ENCODE assay signal across 8 mouse cellular contexts in genomic region chr15:97850441-97850840, GRCm38 (mm10). TPM values are rescaled to one million over a fixed set of nuclear protein-coding genes. Genes with fewer than 3 reads are reported as not detected.
A peak's percentile ranks its signal among the peaks of the same experiment; 100 is the strongest.
DNase-seq lines count a peak whose midpoint lies in the region; ATAC-seq and TF ChIP-seq lines count a peak whose summit lies in the region.

No protein-coding gene starts in this region.

- no peaks in the 10 kb centered on the region for H3K9me3 ChIP-seq in hindbrain, embryonic 11.5 days (ENCODE audit: control insufficient read depth, low read length)
- no peaks in the 10 kb centered on the region for H3K9me3 ChIP-seq in hindbrain, embryonic 12.5 days (replicated peaks)
- H3K9me3 ChIP-seq in ES-Bruce4 (replicated peaks; ENCODE audit: control insufficient read depth, insufficient read depth, low read length, poor library complexity, severe bottlenecking): no peaks in the 10 kb centered on the region
- H3K9me3 ChIP-seq in lung, embryonic 14.5 days (ENCODE audit: low read depth, low read length): 0 out of 2 replicates have a peak, but pooled peaks cover 3% of the 10 kb centered on the region

- H3K4me3 ChIP-seq in hindbrain, embryonic 11.5 days (ENCODE audit: low read depth, low read length): no peak overlapping the region
- H3K4me3 ChIP-seq in hindbrain, embryonic 12.5 days: no peak overlapping the region
- H3K4me3 ChIP-seq in ES-Bruce4 (ENCODE audit: low read depth, low read length): no peak overlapping the region
- no peak overlapping the region for H3K4me3 ChIP-seq in lung, embryonic 14.5 days (ENCODE audit: low read depth, low read length)

- H3K4me1 ChIP-seq in hindbrain, embryonic 11.5 days (replicated peaks; ENCODE audit: control insufficient read depth, insufficient read depth, low read length): no peaks in the 10 kb centered on the region
- no peaks in the 10 kb centered on the region; the same call in 1 of the 2 replicates for H3K4me1 ChIP-seq in hindbrain, embryonic 12.5 days
- H3K4me1 ChIP-seq in ES-Bruce4 (ENCODE audit: control insufficient read depth, insufficient read depth, low read length): no peaks in the 10 kb centered on the region
- H3K4me1 ChIP-seq in lung, embryonic 14.5 days (ENCODE audit: insufficient read depth): no peaks in the 10 kb centered on the region

- H3K9ac ChIP-seq in hindbrain, embryonic 11.5 days (ENCODE audit: low read depth, low read length): no peak overlapping the region
- H3K9ac ChIP-seq in hindbrain, embryonic 12.5 days: no peak overlapping the region
- H3K9ac ChIP-seq in ES-Bruce4 (ENCODE audit: low read depth, poor library complexity, severe bottlenecking): no peak overlapping the region
- H3K9ac ChIP-seq in lung, embryonic 14.5 days: no peak overlapping the region

- no peaks in the 10 kb centered on the region for H3K27me3 ChIP-seq in hindbrain, embryonic 11.5 days (ENCODE audit: control insufficient read depth, insufficient read depth, low read length)
- H3K27me3 ChIP-seq in hindbrain, embryonic 12.5 days: no peaks in the 10 kb centered on the region
- no peaks in the 10 kb centered on the region for H3K27me3 ChIP-seq in ES-Bruce4 (ENCODE audit: control insufficient read depth, insufficient read depth, low read length, poor library complexity, severe bottlenecking)
- no peaks in the 10 kb centered on the region for H3K27me3 ChIP-seq in lung, embryonic 14.5 days (ENCODE audit: insufficient read depth, low read length)

- no peak for TF ChIP-seq POLR2A in ES-Bruce4 (IDR thresholded peaks at IDR 0.05; ENCODE audit: insufficient read depth, low read length)

- no peak overlapping the region for H3K4me2 ChIP-seq in hindbrain, embryonic 11.5 days (replicated peaks; ENCODE audit: low read depth, low read length)
- no peak overlapping the region for H3K4me2 ChIP-seq in hindbrain, embryonic 12.5 days (replicated peaks)
- H3K4me2 ChIP-seq in lung, embryonic 14.5 days: no peak overlapping the region

- 16% methylated on average over 2 of the region's 2 CpGs for WGBS in hindbrain, embryonic 11.5 days
- 18% methylated on average over 2 of the region's 2 CpGs for WGBS in hindbrain, embryonic 12.5 days
- WGBS in lung, embryonic 14.5 days: 14% methylated on average over 2 of the region's 2 CpGs

- no peak for TF ChIP-seq EP300 in ES-Bruce4 (IDR thresholded peaks at IDR 0.05; ENCODE audit: insufficient read depth, low read depth, low read length)

- no peaks in the 10 kb centered on the region for H3K36me3 ChIP-seq in hindbrain, embryonic 11.5 days (ENCODE audit: control insufficient read depth, insufficient read depth, low read length)
- no peaks in the 10 kb centered on the region for H3K36me3 ChIP-seq in hindbrain, embryonic 12.5 days
- H3K36me3 ChIP-seq in ES-Bruce4 (ENCODE audit: control insufficient read depth, insufficient read depth, low read length, poor library complexity, severe bottlenecking): no peaks in the 10 kb centered on the region
- H3K36me3 ChIP-seq in lung, embryonic 14.5 days (ENCODE audit: insufficient read depth): no peaks in the 10 kb centered on the region

- H3K27ac ChIP-seq in hindbrain, embryonic 11.5 days (ENCODE audit: low read depth, low read length): no peak overlapping the region
- no peak overlapping the region for H3K27ac ChIP-seq in hindbrain, embryonic 12.5 days
- no peak overlapping the region for H3K27ac ChIP-seq in ES-Bruce4 (ENCODE audit: insufficient read depth, low read length)
- no peak overlapping the region for H3K27ac ChIP-seq in lung, embryonic 14.5 days (ENCODE audit: low read depth)

- TF ChIP-seq CTCF in ES-Bruce4 (IDR thresholded peaks at IDR 0.05; ENCODE audit: low read depth, low read length): peak; percentile 69
- peak; percentile 77 for TF ChIP-seq CTCF in lung, embryonic 14.5 days (IDR thresholded peaks at IDR 0.05; ENCODE audit: low read depth)

- ATAC-seq in hindbrain, embryonic 11.5 days (ENCODE audit: low FRiP score): no peak
- no peak for ATAC-seq in hindbrain, embryonic 12.5 days (ENCODE audit: low FRiP score)
- ATAC-seq in lung, embryonic 14.5 days (ENCODE audit: insufficient read depth): no peak
- no peak for ATAC-seq in megakaryocyte progenitor cell, adult 5-6 weeks (replicated peaks; ENCODE audit: poor library complexity)

- DNase-seq in hindbrain, embryonic 11.5 days (ENCODE audit: low spot score): peak; percentile 57
- DNase-seq in brain, adult 2 months (ENCODE audit: low read depth, low spot score): peak; percentile 65
- peak; percentile 80 for DNase-seq in lung, embryonic 14.5 days
- DNase-seq in yolk sac, embryonic 10.5 days (ENCODE audit: low spot score): no peak
- DNase-seq in urinary bladder, postnatal 10 days (ENCODE audit: low spot score): no peak

RNA-seq across cellular contexts. Expression of gene Hdac7, which starts 6.1 kb away (rescaled TPM):
- polyA plus RNA-seq in hindbrain, embryonic 11.5 days (2014; fragmentation: Nextera tagmentation; extraction: Ambion mirVana): 17.9 and 19.4 TPM in 2 replicates
- polyA plus RNA-seq in hindbrain, embryonic 12.5 days (2016; fragmentation: Nextera tagmentation; extraction: Ambion mirVana): 26.7 and 29.1 TPM in 2 replicates
- polyA plus RNA-seq in ES-Bruce4 (2011; ENCODE audit: insufficient read depth, insufficient read length, low read depth, missing spikeins): 14.4 and 16.9 TPM in 2 replicates
- 43.8 and 51.2 TPM in 2 replicates for polyA plus RNA-seq in lung, embryonic 14.5 days (2014; fragmentation: Nextera tagmentation; extraction: Ambion mirVana)
- 22.1 and 29.2 TPM in 2 replicates for total RNA-seq in megakaryocyte progenitor cell, adult 5-6 weeks (2015)
- total RNA-seq in megakaryocyte progenitor cell, adult 5-6 weeks (2017): 12.6 and 14.0 TPM in 2 replicates

RNA-seq across cellular contexts. Expression of gene Vdr, which starts 60.0 kb away (rescaled TPM):
- polyA plus RNA-seq in hindbrain, embryonic 11.5 days (2014; fragmentation: Nextera tagmentation; extraction: Ambion mirVana): 0.22 TPM in 2 replicates
- 0.43 and 0.70 TPM in 2 replicates for polyA plus RNA-seq in hindbrain, embryonic 12.5 days (2016; fragmentation: Nextera tagmentation; extraction: Ambion mirVana)
- polyA plus RNA-seq in ES-Bruce4 (2011; ENCODE audit: insufficient read depth, insufficient read length, low read depth, missing spikeins): 1.5 and 1.6 TPM in 2 replicates
- polyA plus RNA-seq in lung, embryonic 14.5 days (2014; fragmentation: Nextera tagmentation; extraction: Ambion mirVana): 0.38 and 0.61 TPM in 2 replicates
- total RNA-seq in megakaryocyte progenitor cell, adult 5-6 weeks (2015): 5.3 and 7.9 TPM in 2 replicates
- total RNA-seq in megakaryocyte progenitor cell, adult 5-6 weeks (2017): 1.7 and 1.9 TPM in 2 replicates

Comparison
In these comparisons a context has a peak if more than half of its experiments do, and no peak if none do; other contexts are left out.
1. DNase-seq: peak in hindbrain, embryonic 11.5 days (single experiment), brain, adult 2 months (single experiment) and lung, embryonic 14.5 days (single experiment); none in yolk sac, embryonic 10.5 days (single experiment) and urinary bladder, postnatal 10 days (single experiment).